Mouse (Mus musculus): ENCODE measurements around the gene Arhgap9.

GRCm38 (mm10) chr10:127321621-127322020 lies at the start of gene Arhgap9:
- no peak for TF ChIP-seq CTCF (IDR thresholded peaks at IDR 0.05; ENCODE audit: borderline replicate concordance, control insufficient read depth, extremely low read depth, insufficient read depth, low read length, poor library complexity)
- TF ChIP-seq POLR2A (IDR thresholded peaks at IDR 0.05; ENCODE audit: control insufficient read depth, extremely low read depth, insufficient read depth, low read length, poor library complexity), result no peak
